Comparison of ENCODE assay signal across 8 mouse cellular contexts in the genomic region with DNA sequence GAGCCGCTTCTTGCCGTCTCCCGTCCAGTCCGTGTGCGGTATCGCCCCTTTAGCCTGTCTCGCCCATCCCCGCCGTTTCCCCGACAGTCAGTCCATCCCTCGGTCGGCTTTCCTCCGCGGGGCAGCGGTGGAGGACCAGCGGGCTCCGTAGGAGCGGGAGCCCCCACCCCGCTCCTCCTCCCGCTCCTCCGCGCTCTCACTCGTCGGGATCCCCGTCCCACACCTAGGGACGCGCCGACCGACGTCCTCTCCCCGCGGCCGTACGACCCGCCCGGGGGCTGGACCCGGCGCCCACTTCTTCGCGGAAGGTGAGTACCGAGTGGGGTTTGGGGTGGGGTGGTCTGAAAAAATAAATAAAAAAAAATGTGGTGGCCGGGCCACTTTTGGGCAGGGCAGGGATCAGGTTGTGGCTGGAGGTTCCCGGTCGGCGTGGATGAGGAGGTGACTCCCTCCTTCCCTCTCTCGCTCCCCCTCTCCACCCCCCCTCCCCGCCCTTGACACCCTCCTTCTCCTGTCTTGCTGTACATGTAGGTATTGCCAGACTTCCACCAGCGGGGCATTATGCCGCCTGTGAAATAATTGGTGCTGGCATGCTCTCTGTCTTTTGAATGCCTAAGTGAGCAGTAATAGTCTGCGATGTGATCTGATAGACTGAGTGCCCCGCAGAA. TPM values are rescaled to one million over a fixed set of nuclear protein-coding genes. Genes with fewer than 3 reads are reported as not detected.
DNase-seq lines count a peak whose midpoint lies in the region; ATAC-seq lines count a peak whose summit lies in the region.

No protein-coding gene starts in this region.

- H3K4me3 ChIP-seq in heart, embryonic 12.5 days: peak overlapping the region; percentile 94
- H3K4me3 ChIP-seq in forebrain, embryonic 13.5 days: peak overlapping the region; percentile 80

- no peaks in the 10 kb centered on the region for H3K27me3 ChIP-seq in heart, embryonic 12.5 days (replicated peaks)
- no peaks in the 10 kb centered on the region for H3K27me3 ChIP-seq in forebrain, embryonic 13.5 days

- H3K27ac ChIP-seq in heart, embryonic 12.5 days (ENCODE audit: poor library complexity, severe bottlenecking): peak overlapping the region; percentile 97
- H3K27ac ChIP-seq in forebrain, embryonic 13.5 days: peak overlapping the region; percentile 92

- no peak for DNase-seq in heart, adult 8-10 months (ENCODE audit: low spot score)
- DNase-seq in CD4-positive, CD25-positive, alpha-beta regulatory T cell, adult 2 months (ENCODE audit: low read depth, low spot score): peak; percentile 66
- peak; percentile 62 for DNase-seq in cerebellum, adult 11 months
- DNase-seq in layer of hippocampus, adult 9-10 months (ENCODE audit: low spot score): peak; percentile 25
- peak; percentile 71 for DNase-seq in testis, postnatal 10 days (ENCODE audit: low spot score)

- WGBS in heart, embryonic 12.5 days: under 1% methylated on average over 51 of the region's 51 CpGs
- under 1% methylated on average over 51 of the region's 51 CpGs for WGBS in forebrain, embryonic 13.5 days

- peaks cover 12% of the 10 kb centered on the region for H3K4me1 ChIP-seq in heart, embryonic 12.5 days (replicated peaks)
- peaks cover 23% of the 10 kb centered on the region for H3K4me1 ChIP-seq in forebrain, embryonic 13.5 days

- H3K4me2 ChIP-seq in heart, embryonic 12.5 days: peak overlapping the region; percentile 70
- H3K4me2 ChIP-seq in forebrain, embryonic 13.5 days: peak overlapping the region; percentile 77

- no peaks in the 10 kb centered on the region for H3K9me3 ChIP-seq in heart, embryonic 12.5 days (replicated peaks)
- H3K9me3 ChIP-seq in forebrain, embryonic 13.5 days (replicated peaks): no peaks in the 10 kb centered on the region

- H3K9ac ChIP-seq in heart, embryonic 12.5 days: peak overlapping the region; percentile 97
- H3K9ac ChIP-seq in forebrain, embryonic 13.5 days: peak overlapping the region; percentile 82

- peak; percentile 13 for ATAC-seq in heart, embryonic 12.5 days (ENCODE audit: insufficient number of reproducible peaks, low FRiP score)
- ATAC-seq in forebrain, embryonic 13.5 days: no peak; the same call in 1 of the 2 replicates
- peak; percentile 3 for ATAC-seq in megakaryocyte, adult 5-6 weeks (ENCODE audit: poor library complexity, severe bottlenecking)

- H3K36me3 ChIP-seq in heart, embryonic 12.5 days: no peaks in the 10 kb centered on the region
- H3K36me3 ChIP-seq in forebrain, embryonic 13.5 days (ENCODE audit: poor library complexity, severe bottlenecking): no peaks in the 10 kb centered on the region

RNA-seq across cellular contexts. Expression of a gene that starts 0.5 kb away (rescaled TPM):
- 32.2 and 33.1 TPM in 2 replicates for polyA plus RNA-seq in heart, embryonic 12.5 days (2016; fragmentation: Nextera tagmentation; extraction: Ambion mirVana)
- total RNA-seq in heart, adult 8-10 months (2022): 10 to 100 TPM; 17.2 to 22.2 (median 20.1) TPM
- polyA plus RNA-seq in forebrain, embryonic 13.5 days (2015; fragmentation: Nextera tagmentation; extraction: Ambion mirVana): 35.2 and 41.8 TPM in 2 replicates
- total RNA-seq in megakaryocyte, adult 5-6 weeks (2015): 9.1 and 9.7 TPM in 2 replicates
- 6.9 and 7.0 TPM in 2 replicates for total RNA-seq in megakaryocyte, adult 5-6 weeks (2017)
